Mouse (Mus musculus) G1E (cell line): ENCODE results near the gene Hmg20b. TPM values are rescaled to one million over a fixed set of nuclear protein-coding genes. Genes with fewer than 3 reads are reported as not detected.

Experiments used
- ATAC-seq: 2 replicates; pipeline ENCODE4 v1.8.0; 2016; ENCODE audit warnings: mild to moderate bottlenecking; ENCODE audit not compliant: insufficient number of reproducible peaks, poor library complexity, low FRiP score, severe bottlenecking; ENCODE audit errors: extremely low read depth
- DNase-seq: peaks from one replicate; pipeline ENCODE4 v3.0.0; 2012; ENCODE audit warnings: low spot score
- H3K27me3 ChIP-seq: 2 replicates; pipeline ENCODE4 v1.6.1; 2012; ENCODE audit warnings: mild to moderate bottlenecking, low read length, inconsistent platforms; ENCODE audit not compliant: insufficient read depth
- H3K36me3 ChIP-seq: replicated peaks from 2 replicates; pipeline ENCODE3; 2012; ENCODE audit warnings: mild to moderate bottlenecking, inconsistent platforms
- H3K4me1 ChIP-seq: 2 replicates; pipeline ENCODE4 v1.6.1; 2012; ENCODE audit warnings: low read depth, low read length, inconsistent platforms, mixed read lengths; ENCODE audit not compliant: insufficient read depth
- H3K4me3 ChIP-seq: 2 replicates; pipeline ENCODE4 v1.5.1; 2012; ENCODE audit warnings: low read depth, mild to moderate bottlenecking, inconsistent platforms, low read length, moderate library complexity, mixed read lengths
- H3K9me3 ChIP-seq: replicated peaks from 2 replicates; pipeline ENCODE4 v1.6.1; 2012; ENCODE audit warnings: inconsistent platforms
- CTCF ChIP-seq: IDR thresholded peaks from 2 replicates; pipeline ENCODE4 v1.5.1; 2012; ENCODE audit warnings: low read depth, low read length, inconsistent platforms, mixed read lengths
- GATA1 ChIP-seq: IDR thresholded peaks from 2 replicates; pipeline ENCODE4 v1.6.1; 2012; ENCODE audit warnings: borderline replicate concordance, low read length, inconsistent platforms, mixed read lengths
- GATA2 ChIP-seq: IDR thresholded peaks from 2 replicates; pipeline ENCODE4 v1.6.1; 2012; ENCODE audit warnings: low read depth, low read length, inconsistent platforms, borderline replicate concordance
- POLR2AphosphoS5 ChIP-seq: IDR thresholded peaks from 2 replicates; pipeline ENCODE4 v1.6.1; 2012; ENCODE audit warnings: low read depth, low read length, inconsistent platforms; ENCODE audit not compliant: insufficient replicate concordance
- TAL1 ChIP-seq: conservative IDR thresholded peaks from 2 replicates; pipeline ENCODE4 v1.6.1; 2012; ENCODE audit warnings: low read depth, low read length, inconsistent platforms, mixed read lengths
- polyA plus RNA-seq: library from polyadenylated mRNA; stranded (reverse); fragments of >175 nt; gene quantifications from 2 replicates; pipeline ENCODE4 v1.2.3, GENCODE M21; 2012
- total RNA-seq, 2 experiments: library from RNA; stranded (forward) in 1 of 2; stranded (reverse) in 1 of 2; fragments of 200-1000 nt in 1 of 2; fragments of >200 nt in 1 of 2; fragmentation: Nextera tagmentation in 1 of 2; gene quantifications; 2 replicates each; pipeline ENCODE4 v1.2.3; 2014 to 2017

The Hmg20b gene
- total and polyA plus RNA-seq, 3 experiments = 21.9 to 142 (median 36.7) TPM

- Histone ChIP-seq H3K4me3 (peak overlapping the region; percentile 98), H3K4me1 (peaks cover 84% of the 10 kb centered on the region), H3K36me3 (peaks cover 76% of the 10 kb centered on the region), H3K27me3 (no peaks in the 10 kb centered on the region; the same call in 1 of the 2 replicates), H3K9me3 (no peaks in the 10 kb centered on the region)
- no peak for TF ChIP-seq CTCF
- no peak for TF ChIP-seq POLR2AphosphoS5
- TF ChIP-seq GATA2 = no peak
- no peak for TF ChIP-seq TAL1
- no peak for TF ChIP-seq GATA1
- DNase-seq = peak; percentile 93
- no peak for ATAC-seq
Measured at GRCm38 (mm10) chr10:81319741-81320549, 30.3 kb downstream of the Hmg20b start.

GRCm38 (mm10) chr10:81319330-81319699 lies 31.0 kb downstream of the Hmg20b start:
- H3K4me1 ChIP-seq = peaks cover 79% of the 10 kb centered on the region
- TF ChIP-seq CTCF (no peak), TAL1 (no peak), GATA2 (no peak), POLR2AphosphoS5 (no peak), GATA1 (no peak)

GRCm38 (mm10) chr10:81318589-81319329 lies 31.5 kb downstream of the Hmg20b start:
- no peak for TF ChIP-seq GATA2
- TF ChIP-seq CTCF = no peak
- no peak for TF ChIP-seq GATA1
- peak overlapping the region; percentile 98; the same call in 1 of the 2 replicates for H3K4me3 ChIP-seq
- DNase-seq (no peak), ATAC-seq (no peak)
- H3K27me3 ChIP-seq = no peaks in the 10 kb centered on the region; the same call in 1 of the 2 replicates
- peaks cover 76% of the 10 kb centered on the region for H3K36me3 ChIP-seq
- peaks cover 78% of the 10 kb centered on the region for H3K4me1 ChIP-seq
- H3K9me3 ChIP-seq = no peaks in the 10 kb centered on the region

More at GRCm38 (mm10) chr10:81319330-81319699, 31.0 kb downstream of the Hmg20b start:
- Histone ChIP-seq H3K27me3 (no peaks in the 10 kb centered on the region; the same call in 1 of the 2 replicates), H3K9me3 (no peaks in the 10 kb centered on the region), H3K36me3 (peaks cover 76% of the 10 kb centered on the region), H3K4me3 (peak overlapping the region; percentile 98; the same call in 1 of the 2 replicates)
- no peak for ATAC-seq
- DNase-seq = no peak

GRCm38 (mm10) chr10:81317273-81317672 lies 33.0 kb downstream of the Hmg20b start:
- DNase-seq = peak; percentile 52
- H3K9me3 ChIP-seq = no peaks in the 10 kb centered on the region
- peak overlapping the region; percentile 49; the same call in 1 of the 2 replicates for H3K4me3 ChIP-seq
- no peak for ATAC-seq
- peaks cover 76% of the 10 kb centered on the region for H3K36me3 ChIP-seq
- H3K27me3 ChIP-seq = no peaks in the 10 kb centered on the region
- TF ChIP-seq CTCF = no peak
- no peak for TF ChIP-seq GATA1
- no peak for TF ChIP-seq TAL1
- no peak for TF ChIP-seq GATA2
- no peak for TF ChIP-seq POLR2AphosphoS5
- peaks cover 75% of the 10 kb centered on the region for H3K4me1 ChIP-seq

GRCm38 (mm10) chr10:81316338-81317060 lies 33.8 kb downstream of the Hmg20b start:
- Histone ChIP-seq H3K36me3 (peaks cover 80% of the 10 kb centered on the region), H3K4me1 (peaks cover 69% of the 10 kb centered on the region), H3K9me3 (no peaks in the 10 kb centered on the region), H3K27me3 (no peaks in the 10 kb centered on the region), H3K4me3 (peak overlapping the region; percentile 49; the same call in 1 of the 2 replicates)
- DNase-seq (peak; percentile 40), ATAC-seq (no peak)
- TF ChIP-seq GATA2 = no peak
- no peak for TF ChIP-seq POLR2AphosphoS5
- no peak for TF ChIP-seq GATA1
- no peak for TF ChIP-seq CTCF
- TF ChIP-seq TAL1 = no peak

- ATAC-seq (no peak), DNase-seq (no peak)
- peaks cover 89% of the 10 kb centered on the region for H3K36me3 ChIP-seq
- TF ChIP-seq CTCF = no peak
- TF ChIP-seq TAL1 = no peak
- no peak overlapping the region for H3K4me3 ChIP-seq
- peaks cover 78% of the 10 kb centered on the region for H3K4me1 ChIP-seq
- no peaks in the 10 kb centered on the region for H3K9me3 ChIP-seq
- no peaks in the 10 kb centered on the region for H3K27me3 ChIP-seq
Measured at GRCm38 (mm10) chr10:81315587-81315986, 34.7 kb downstream of the Hmg20b start.
